Mouse (Mus musculus) erythroblast, embryonic 14.5 days (primary cell): ENCODE measurements at regions not wholly inside any gene's neighbourhood (a gene's known extent, or its start where the extent isn't known, plus 50 kb on each side); places are given as distances from the start of the nearest gene placed in this dataset.

Experiments
- H3K27me3 ChIP-seq: 2 replicates; pipeline ENCODE4 v1.6.1; 2012; ENCODE audit warnings: inconsistent platforms; ENCODE audit not compliant: control insufficient read depth
- H3K36me3 ChIP-seq: 2 replicates; pipeline ENCODE4 v1.6.1; 2012; ENCODE audit warnings: mild to moderate bottlenecking, inconsistent platforms; ENCODE audit not compliant: control insufficient read depth
- H3K4me1 ChIP-seq: 2 replicates; pipeline ENCODE4 v1.6.1; 2012; ENCODE audit warnings: inconsistent platforms; ENCODE audit not compliant: control insufficient read depth
- H3K4me3 ChIP-seq: replicated peaks from 2 replicates; pipeline ENCODE3; 2012; ENCODE audit warnings: moderate library complexity, mild to moderate bottlenecking, inconsistent platforms
- H3K9me3 ChIP-seq: 2 replicates; pipeline ENCODE4 v1.6.1; 2012; ENCODE audit warnings: low read length, inconsistent platforms, mixed read lengths; ENCODE audit not compliant: control insufficient read depth
- GATA1 ChIP-seq: IDR thresholded peaks from 2 replicates; pipeline ENCODE4 v1.6.1; 2012; ENCODE audit warnings: low read length, inconsistent platforms, mixed read lengths
- TAL1 ChIP-seq: IDR thresholded peaks from 3 replicates; pipeline ENCODE4 v1.6.1; 2012; ENCODE audit warnings: low read length, inconsistent platforms, mixed read lengths

DNA sequence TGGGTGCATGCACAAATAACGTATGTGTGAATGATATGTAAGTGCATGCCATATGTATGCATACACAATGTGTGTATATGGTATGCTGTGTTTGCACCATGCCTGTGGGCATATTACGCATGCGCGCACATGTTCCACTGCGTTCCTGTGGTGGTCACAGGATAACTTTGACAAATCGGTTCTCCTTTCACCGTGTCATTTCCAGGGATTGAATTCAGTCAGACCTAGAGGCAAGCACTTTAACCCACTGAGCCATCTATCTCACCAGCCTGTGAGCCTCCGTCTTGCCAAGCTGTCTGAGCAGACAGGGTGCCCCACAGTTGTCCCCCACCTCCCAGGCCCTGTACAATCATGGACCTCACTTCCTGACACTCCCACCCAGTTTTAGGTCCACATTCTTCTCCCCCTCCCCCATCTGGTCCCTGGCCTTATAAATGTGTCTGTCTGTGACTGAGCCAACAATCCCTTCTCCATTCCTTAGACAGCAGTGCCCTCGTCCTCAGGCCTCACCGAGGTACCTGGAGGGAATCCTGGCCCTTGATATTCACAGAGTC lies 81.8 kb upstream of the Ptpn1 start:
- Histone ChIP-seq H3K4me3 (no peak overlapping the region), H3K36me3 (no peaks in the 10 kb centered on the region), H3K9me3 (no peaks in the 10 kb centered on the region), H3K27me3 (peaks cover 9% of the 10 kb centered on the region; the same call in 1 of the 2 replicates), H3K4me1 (no peaks in the 10 kb centered on the region)
- no peak for TF ChIP-seq TAL1
- TF ChIP-seq GATA1: no peak

DNA sequence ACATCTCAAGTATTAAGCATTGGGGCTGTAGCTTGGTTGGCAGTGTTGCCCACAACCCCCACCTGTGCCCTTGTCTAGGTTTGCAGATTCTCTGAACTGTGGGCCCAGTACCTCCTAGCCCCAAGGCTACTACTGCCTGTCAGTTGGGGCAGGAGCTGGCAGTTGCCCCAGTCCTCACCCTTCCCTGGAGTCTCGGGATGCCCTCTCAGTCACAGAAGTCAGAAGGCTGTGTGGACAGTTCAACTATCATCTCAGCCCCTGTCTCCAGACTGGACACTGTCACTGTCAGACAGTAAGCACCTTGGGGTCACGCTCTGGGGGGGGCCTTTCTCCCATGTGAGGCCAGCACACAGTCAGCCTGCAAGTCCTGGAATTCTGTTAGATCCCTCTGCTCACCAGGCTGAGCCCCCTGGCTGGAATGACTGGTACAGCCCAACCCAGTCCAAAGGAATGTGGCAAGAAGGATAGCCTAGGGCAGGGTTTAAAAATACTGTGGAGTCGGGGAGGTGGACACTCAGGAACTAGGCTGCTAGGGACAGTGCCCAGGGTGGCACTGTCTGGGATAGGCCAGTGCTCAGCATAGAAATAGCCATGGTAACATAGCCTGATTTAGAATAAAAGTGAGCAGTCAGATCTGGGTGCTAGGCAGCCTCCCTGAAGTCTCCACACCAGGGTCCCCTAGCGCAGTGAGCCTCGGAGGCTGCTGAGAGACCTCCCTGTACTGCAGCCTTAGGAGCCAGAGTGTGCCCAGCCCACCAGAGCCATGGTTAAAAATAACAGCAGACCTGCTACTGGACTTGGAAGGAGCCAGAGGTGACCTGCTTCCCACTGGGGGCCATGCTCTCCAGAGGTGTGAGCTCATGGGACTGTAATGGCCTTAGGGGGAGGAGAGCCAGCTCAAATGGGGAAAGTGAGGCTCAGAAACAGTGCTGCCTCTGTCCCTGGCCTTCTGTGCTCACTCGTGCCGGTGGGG lies 83.1 kb upstream of the Ptpn1 start:
- peaks cover 9% of the 10 kb centered on the region; the same call in 1 of the 2 replicates for H3K27me3 ChIP-seq
- H3K9me3 ChIP-seq: no peaks in the 10 kb centered on the region
- TF ChIP-seq TAL1: no peak
- H3K4me1 ChIP-seq: no peaks in the 10 kb centered on the region
- no peak overlapping the region for H3K4me3 ChIP-seq
- H3K36me3 ChIP-seq: no peaks in the 10 kb centered on the region

DNA sequence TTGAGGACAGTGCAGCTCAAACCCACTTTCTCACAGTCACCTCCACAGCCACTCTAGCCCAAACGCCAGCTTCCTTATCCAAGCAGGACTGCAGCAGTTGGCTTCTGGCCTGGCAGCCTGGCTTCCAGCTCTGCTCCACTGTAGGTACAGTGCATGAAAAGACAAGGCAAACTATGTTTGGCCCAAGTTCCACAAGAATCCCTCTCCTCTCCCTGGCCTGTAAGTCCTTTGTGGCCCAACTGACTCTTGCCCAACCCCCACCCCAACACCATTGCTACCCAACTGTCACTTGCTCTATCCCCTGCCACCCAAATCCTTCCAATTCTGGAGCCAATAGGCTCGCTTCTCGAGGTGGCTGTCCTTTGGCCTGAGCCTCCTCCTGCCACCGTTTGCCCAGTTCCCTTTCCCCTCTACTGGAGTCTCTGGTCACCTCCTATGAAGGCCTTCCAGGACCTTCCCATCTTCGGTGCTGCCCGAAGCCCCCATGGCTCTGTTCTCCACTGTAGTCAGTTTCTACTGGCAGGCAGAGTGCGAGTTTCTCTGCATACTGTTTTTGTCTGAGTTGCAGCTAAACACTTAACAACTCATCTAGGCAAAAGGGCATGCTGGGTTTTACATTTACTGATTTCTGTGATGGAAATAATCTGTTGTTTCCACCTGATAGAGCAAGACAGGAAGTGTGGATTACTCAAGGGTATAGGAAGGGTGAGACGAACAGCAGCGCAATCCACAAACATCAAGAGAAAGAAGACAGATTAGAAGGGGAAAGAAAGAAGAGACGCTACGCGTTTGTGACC lies 84.4 kb upstream of the Ptpn1 start:
- peaks cover under 1% of the 10 kb centered on the region for H3K4me1 ChIP-seq
- H3K27me3 ChIP-seq: peaks cover 7% of the 10 kb centered on the region; the same call in 1 of the 2 replicates
- H3K4me3 ChIP-seq: no peak overlapping the region
- no peaks in the 10 kb centered on the region for H3K9me3 ChIP-seq
- TF ChIP-seq GATA1 (no peak), TAL1 (no peak)
- H3K36me3 ChIP-seq: no peaks in the 10 kb centered on the region

DNA sequence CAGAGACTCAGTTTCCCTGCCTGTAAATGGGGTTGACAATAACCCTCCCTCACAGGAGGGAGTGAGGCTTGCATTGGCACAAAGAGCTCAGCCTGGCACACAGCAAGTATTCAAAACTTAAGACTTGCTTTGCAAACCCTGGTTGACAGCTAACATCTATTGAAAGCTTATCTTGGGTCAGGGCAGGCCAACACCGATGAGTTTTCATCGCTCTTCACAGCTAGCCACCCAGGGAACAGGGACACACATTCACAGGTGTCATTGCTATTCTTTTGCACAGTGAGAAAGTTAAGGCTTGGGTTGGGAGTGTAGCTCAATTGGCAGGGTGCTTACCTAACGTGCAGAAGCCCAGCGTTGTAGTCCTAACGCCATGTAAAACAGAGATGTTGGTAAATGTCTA lies 86.5 kb upstream of the Ptpn1 start:
- Histone ChIP-seq H3K4me1 (peaks cover 17% of the 10 kb centered on the region), H3K36me3 (no peaks in the 10 kb centered on the region), H3K4me3 (no peak overlapping the region), H3K9me3 (no peaks in the 10 kb centered on the region), H3K27me3 (peaks cover 7% of the 10 kb centered on the region)
- TF ChIP-seq TAL1: no peak
- TF ChIP-seq GATA1: no peak

GRCm38 (mm10) chr2:167844556-167844955 lies 87.3 kb upstream of the Ptpn1 start:
- Histone ChIP-seq H3K27me3 (peaks cover 11% of the 10 kb centered on the region), H3K4me1 (peaks cover 24% of the 10 kb centered on the region), H3K36me3 (no peaks in the 10 kb centered on the region), H3K4me3 (no peak overlapping the region), H3K9me3 (no peaks in the 10 kb centered on the region)
- TF ChIP-seq TAL1: no peak
- no peak for TF ChIP-seq GATA1

DNA sequence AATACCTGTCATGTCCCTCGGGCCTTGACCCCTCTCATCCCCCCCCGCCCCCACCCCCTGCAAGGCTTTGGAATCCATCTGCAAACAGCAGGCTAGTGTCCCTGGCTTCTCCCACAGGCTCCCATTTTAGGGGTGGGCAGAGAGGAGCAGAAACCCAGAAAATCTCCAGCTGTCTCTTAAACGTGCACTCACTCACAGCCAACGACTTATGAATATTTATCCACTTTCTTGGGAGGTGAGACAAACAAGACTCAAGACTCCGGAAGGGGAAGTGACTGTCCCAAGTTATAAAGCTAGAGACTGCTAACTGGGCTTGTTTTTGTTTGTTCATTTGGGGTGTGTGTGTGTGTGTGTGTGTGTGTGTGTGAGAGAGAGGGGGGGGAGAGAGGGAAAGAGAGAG lies 87.9 kb upstream of the Ptpn1 start:
- H3K27me3 ChIP-seq: peaks cover 17% of the 10 kb centered on the region
- H3K4me1 ChIP-seq: peaks cover 30% of the 10 kb centered on the region
- TF ChIP-seq GATA1 (no peak), TAL1 (no peak)
- no peak overlapping the region for H3K4me3 ChIP-seq
- H3K9me3 ChIP-seq: no peaks in the 10 kb centered on the region
- H3K36me3 ChIP-seq: no peaks in the 10 kb centered on the region

DNA sequence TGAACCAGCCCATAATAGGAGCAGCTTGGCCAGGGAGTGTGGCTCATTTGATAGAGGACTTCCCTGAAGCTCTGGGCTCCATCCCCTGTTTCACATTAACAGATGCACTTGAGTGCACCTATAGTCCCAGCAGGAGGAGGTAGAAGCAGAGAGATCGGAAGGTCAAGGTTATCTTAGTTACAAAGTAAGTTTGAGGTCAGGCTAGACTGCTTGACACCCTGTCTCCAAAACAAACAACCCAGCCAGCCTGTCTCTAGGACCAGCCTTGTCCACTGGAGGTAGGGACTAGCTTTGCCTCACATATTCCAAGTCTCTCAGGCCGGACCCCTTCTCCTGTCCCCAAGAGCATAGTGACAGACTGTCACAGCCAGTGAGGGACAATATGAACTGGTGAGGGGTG lies 88.9 kb upstream of the Ptpn1 start:
- Histone ChIP-seq H3K4me3 (no peak overlapping the region), H3K36me3 (no peaks in the 10 kb centered on the region), H3K27me3 (peaks cover 24% of the 10 kb centered on the region), H3K9me3 (no peaks in the 10 kb centered on the region), H3K4me1 (peaks cover 30% of the 10 kb centered on the region)
- no peak for TF ChIP-seq GATA1
- TF ChIP-seq TAL1: no peak

GRCm38 (mm10) chr2:167842473-167842872 lies 89.4 kb upstream of the Ptpn1 start:
- Histone ChIP-seq H3K9me3 (no peaks in the 10 kb centered on the region), H3K27me3 (peaks cover 27% of the 10 kb centered on the region), H3K4me3 (no peak overlapping the region), H3K36me3 (no peaks in the 10 kb centered on the region), H3K4me1 (peaks cover 30% of the 10 kb centered on the region)
- TF ChIP-seq TAL1 (no peak), GATA1 (no peak)
